Mouse (Mus musculus) limb, embryonic 11.5 days (tissue): Measurements from ENCODE around the gene Dis3l2. TPM values are rescaled to one million over a fixed set of nuclear protein-coding genes. Genes with fewer than 3 reads are reported as not detected.

Experiments
- ATAC-seq: fragments of 200-750 bp; cut with Nextera tagmentation; 2 replicates; pipeline ENCODE4 v1.8.0; 2017; ENCODE audit warnings: low read depth; ENCODE audit not compliant: insufficient number of reproducible peaks, low FRiP score, low TSS enrichment
- DNase-seq: peaks from one replicate; pipeline ENCODE4 v3.0.0-alpha.2; 2015; ENCODE audit warnings: low spot score
- H3K27ac ChIP-seq: fragments of 300-500 bp; sonication (generic); replicated peaks from 2 replicates; pipeline ENCODE4 v1.5.1; 2014; ENCODE audit warnings: low read depth, mild to moderate bottlenecking, low read length
- H3K27me3 ChIP-seq: fragments of 300-500 bp; sonication (generic); 2 replicates; pipeline ENCODE4 v1.6.1; 2014; ENCODE audit warnings: mild to moderate bottlenecking, low read length, mixed read lengths; ENCODE audit not compliant: control insufficient read depth, insufficient read depth
- H3K36me3 ChIP-seq: fragments of 300-500 bp; sonication (generic); 2 replicates; pipeline ENCODE4 v1.6.1; 2014; ENCODE audit warnings: mild to moderate bottlenecking, low read length, moderate library complexity, mixed read lengths; ENCODE audit not compliant: control insufficient read depth, insufficient read depth
- H3K4me1 ChIP-seq: fragments of 300-500 bp; sonication (generic); 2 replicates; pipeline ENCODE4 v1.6.1; 2014; ENCODE audit warnings: low read length, mixed read lengths; ENCODE audit not compliant: control insufficient read depth, insufficient read depth
- H3K4me2 ChIP-seq: fragments of 300-500 bp; sonication (generic); 2 replicates; pipeline ENCODE4 v1.6.1; 2014; ENCODE audit warnings: low read depth, mild to moderate bottlenecking, moderate library complexity; ENCODE audit not compliant: severe bottlenecking
- H3K4me3 ChIP-seq: fragments of 300-500 bp; sonication (generic); 2 replicates; pipeline ENCODE4 v1.5.1; 2014; ENCODE audit warnings: low read depth, low read length
- H3K9ac ChIP-seq: fragments of 300-500 bp; sonication (generic); 2 replicates; pipeline ENCODE4 v1.6.1; 2014; ENCODE audit warnings: mild to moderate bottlenecking, low read length
- H3K9me3 ChIP-seq: fragments of 300-500 bp; sonication (generic); 2 replicates; pipeline ENCODE4 v1.6.1; 2016; ENCODE audit warnings: low read length; ENCODE audit not compliant: control insufficient read depth
- WGBS: fragments of 180-500 bp; shearing (Covaris S2); extraction: QIAGEN DNeasy Blood & Tissue Kit; methylation state at CpG from one replicate; pipeline ENCODE4 v1.1.7; 2014; 5-methylcytosine and 5-hydroxymethylcytosine counted together
- polyA plus RNA-seq: library from polyadenylated mRNA; unstranded; fragments of >200 nt; fragmentation: Nextera tagmentation; extraction: Ambion mirVana; gene quantifications from 2 replicates; pipeline ENCODE4 v1.2.1, GENCODE M21; 2014

The Dis3l2 gene
- polyA plus RNA-seq, 1 experiment from 2014 or later = 30.3 TPM

DNA sequence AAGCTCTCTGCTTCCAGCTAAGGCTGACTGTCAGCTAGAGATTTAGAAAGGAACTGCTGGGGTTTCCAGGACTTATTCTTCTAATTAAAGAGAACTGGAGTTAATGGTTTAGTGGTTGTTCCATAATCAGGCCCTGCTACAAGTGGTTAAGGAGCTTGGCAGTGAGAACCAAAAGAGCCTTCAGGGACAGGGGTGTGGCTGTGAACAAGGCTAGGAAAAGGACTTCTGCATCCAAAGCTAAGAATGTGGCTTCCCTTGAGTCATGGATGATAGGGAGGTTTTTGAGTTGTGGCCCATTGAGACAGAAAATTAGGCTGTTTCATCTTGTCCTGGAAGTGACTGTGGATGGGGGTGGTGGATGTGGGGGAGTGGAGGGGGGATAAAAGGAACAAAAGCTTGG lies 252.2 kb downstream of the Dis3l2 start:
- no peak overlapping the region for H3K4me2 ChIP-seq
- DNase-seq (no peak), ATAC-seq (no peak)
- no peaks in the 10 kb centered on the region for H3K36me3 ChIP-seq
- no peaks in the 10 kb centered on the region for H3K4me1 ChIP-seq
- no peak overlapping the region for H3K9ac ChIP-seq
- no peak overlapping the region for H3K4me3 ChIP-seq
- H3K27me3 ChIP-seq = no peaks in the 10 kb centered on the region
- H3K27ac ChIP-seq = no peak overlapping the region
- no peaks in the 10 kb centered on the region for H3K9me3 ChIP-seq

- 52% methylated on average over 6 of the region's 6 CpGs for WGBS
Measured at GRCm38 (mm10) chr1:86968261-86968964, 264.8 kb downstream of the Dis3l2 start.

DNA sequence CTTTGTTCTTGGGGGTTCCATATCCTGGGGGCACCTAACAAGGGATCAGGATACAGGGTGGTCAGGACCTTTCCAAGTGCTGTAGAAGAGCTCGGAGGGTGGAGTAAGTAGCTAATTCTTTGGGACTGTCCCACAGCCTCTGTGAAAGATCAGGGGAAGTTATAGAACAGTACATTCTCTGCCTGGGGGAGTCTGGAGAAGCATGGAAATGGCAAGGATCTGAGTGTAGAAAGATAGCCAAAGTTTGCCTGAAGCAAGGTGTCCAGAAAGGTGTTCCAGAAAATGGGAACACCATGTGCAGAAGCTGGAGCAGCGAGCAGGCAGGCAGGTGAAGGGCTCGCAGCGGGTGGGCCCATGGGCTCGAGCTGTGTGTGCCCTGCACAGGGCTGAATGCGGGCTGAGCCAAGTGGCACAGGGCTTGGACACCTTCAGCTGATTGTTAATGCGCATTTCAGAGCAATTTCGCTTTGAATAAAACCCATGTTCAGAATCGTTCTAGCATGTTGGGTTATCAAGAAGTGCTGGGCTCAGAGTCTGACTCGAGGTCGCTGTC lies 265.6 kb downstream of the Dis3l2 start:
- ATAC-seq (no peak), DNase-seq (no peak)
- Histone ChIP-seq H3K9me3 (no peaks in the 10 kb centered on the region), H3K27ac (no peak overlapping the region), H3K27me3 (no peaks in the 10 kb centered on the region), H3K4me1 (no peaks in the 10 kb centered on the region), H3K36me3 (no peaks in the 10 kb centered on the region), H3K4me2 (no peak overlapping the region), H3K4me3 (no peak overlapping the region), H3K9ac (no peak overlapping the region)
- 85% methylated on average over 11 of the region's 11 CpGs for WGBS

More at GRCm38 (mm10) chr1:86968261-86968964, 264.8 kb downstream of the Dis3l2 start:
- Histone ChIP-seq H3K36me3 (no peaks in the 10 kb centered on the region), H3K4me1 (no peaks in the 10 kb centered on the region), H3K4me3 (no peak overlapping the region), H3K27ac (no peak overlapping the region), H3K27me3 (no peaks in the 10 kb centered on the region), H3K9ac (no peak overlapping the region), H3K9me3 (no peaks in the 10 kb centered on the region), H3K4me2 (no peak overlapping the region)
- ATAC-seq (no peak), DNase-seq (no peak)

- no peak overlapping the region for H3K4me2 ChIP-seq
- 46% methylated on average over 1 of the region's 1 CpGs for WGBS
- H3K4me1 ChIP-seq = no peaks in the 10 kb centered on the region
- no peak overlapping the region for H3K4me3 ChIP-seq
- no peaks in the 10 kb centered on the region for H3K36me3 ChIP-seq
- H3K9ac ChIP-seq = no peak overlapping the region
- no peaks in the 10 kb centered on the region for H3K9me3 ChIP-seq
- ATAC-seq (no peak), DNase-seq (no peak)
- no peaks in the 10 kb centered on the region for H3K27me3 ChIP-seq
- H3K27ac ChIP-seq = no peak overlapping the region
Measured at GRCm38 (mm10) chr1:86972693-86973092, 269.1 kb downstream of the Dis3l2 start.

DNA sequence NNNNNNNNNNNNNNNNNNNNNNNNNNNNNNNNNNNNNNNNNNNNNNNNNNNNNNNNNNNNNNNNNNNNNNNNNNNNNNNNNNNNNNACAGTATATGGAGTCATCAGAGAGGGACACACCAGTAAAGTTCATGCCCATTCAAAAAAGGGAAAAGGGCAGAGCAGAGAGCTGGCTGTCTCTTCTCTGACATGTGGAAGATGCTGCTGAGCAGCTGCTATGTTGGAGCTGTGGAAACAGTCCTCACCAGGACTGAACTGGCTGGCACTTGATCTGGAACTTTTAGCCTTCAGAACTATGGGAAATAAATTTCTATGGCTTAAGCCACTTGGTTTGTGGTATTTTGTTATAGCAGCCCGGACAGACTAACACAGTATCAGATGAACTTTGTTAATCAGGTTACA lies 273.4 kb downstream of the Dis3l2 start:
- DNase-seq (no peak), ATAC-seq (no peak)
- H3K4me3 ChIP-seq = no peak overlapping the region
- no peaks in the 10 kb centered on the region for H3K36me3 ChIP-seq
- H3K9ac ChIP-seq = no peak overlapping the region
- no peaks in the 10 kb centered on the region for H3K9me3 ChIP-seq
- H3K4me1 ChIP-seq = no peaks in the 10 kb centered on the region
- H3K4me2 ChIP-seq = no peak overlapping the region
- H3K27me3 ChIP-seq = no peaks in the 10 kb centered on the region
- no peak overlapping the region for H3K27ac ChIP-seq
- WGBS = 81% methylated on average over 1 of the region's 1 CpGs

DNA sequence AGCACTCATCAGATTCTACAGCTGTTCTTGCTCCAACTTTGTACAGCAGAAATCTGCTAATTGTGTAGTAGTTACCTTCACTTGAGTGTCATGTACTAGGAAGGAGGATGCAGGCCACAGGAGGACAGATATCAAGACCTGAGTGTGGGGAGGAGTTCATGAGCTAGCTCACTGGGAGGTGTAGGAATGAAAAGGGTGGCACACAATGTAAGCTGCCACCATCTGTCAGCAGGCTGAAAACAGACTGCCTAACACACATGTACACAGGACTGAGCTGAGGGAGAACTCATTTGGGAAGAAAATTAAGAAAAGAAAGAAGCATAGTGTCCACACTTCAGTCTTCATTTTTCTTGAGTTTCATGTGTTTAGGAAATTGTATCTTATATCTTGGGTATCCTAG lies 282.8 kb downstream of the Dis3l2 start:
- Histone ChIP-seq H3K9ac (no peak overlapping the region), H3K4me3 (no peak overlapping the region), H3K36me3 (no peaks in the 10 kb centered on the region), H3K27ac (no peak overlapping the region), H3K9me3 (no peaks in the 10 kb centered on the region), H3K4me2 (no peak overlapping the region), H3K27me3 (no peaks in the 10 kb centered on the region), H3K4me1 (no peaks in the 10 kb centered on the region)
- no peak for DNase-seq
- ATAC-seq = no peak

- no peak overlapping the region for H3K27ac ChIP-seq
- WGBS = 76% methylated on average over 5 of the region's 5 CpGs
- no peaks in the 10 kb centered on the region for H3K27me3 ChIP-seq
- no peaks in the 10 kb centered on the region for H3K9me3 ChIP-seq
- H3K9ac ChIP-seq = no peak overlapping the region
- H3K4me1 ChIP-seq = no peaks in the 10 kb centered on the region
- no peak overlapping the region for H3K4me3 ChIP-seq
- H3K36me3 ChIP-seq = no peaks in the 10 kb centered on the region
- DNase-seq (no peak), ATAC-seq (no peak)
- no peak overlapping the region for H3K4me2 ChIP-seq
Measured at GRCm38 (mm10) chr1:86992849-86993248, 289.2 kb downstream of the Dis3l2 start.

- Histone ChIP-seq H3K4me1 (no peaks in the 10 kb centered on the region), H3K4me3 (no peak overlapping the region), H3K9ac (no peak overlapping the region), H3K27ac (no peak overlapping the region), H3K9me3 (no peaks in the 10 kb centered on the region), H3K4me2 (no peak overlapping the region), H3K27me3 (no peaks in the 10 kb centered on the region), H3K36me3 (no peaks in the 10 kb centered on the region)
- no peak for ATAC-seq
- DNase-seq = no peak
Measured at GRCm38 (mm10) chr1:86994023-86994422, 290.4 kb downstream of the Dis3l2 start.

- Histone ChIP-seq H3K9me3 (no peaks in the 10 kb centered on the region), H3K36me3 (no peaks in the 10 kb centered on the region), H3K9ac (no peak overlapping the region), H3K27me3 (no peaks in the 10 kb centered on the region), H3K4me1 (no peaks in the 10 kb centered on the region), H3K27ac (no peak overlapping the region), H3K4me3 (no peak overlapping the region), H3K4me2 (no peak overlapping the region)
- ATAC-seq (no peak), DNase-seq (no peak)
- 86% methylated on average over 2 of the region's 2 CpGs for WGBS
Measured at GRCm38 (mm10) chr1:86998051-86998450, 294.4 kb downstream of the Dis3l2 start.
